Mouse (Mus musculus): ENCODE results near the gene Sbf2. TPM values are rescaled to one million over a fixed set of nuclear protein-coding genes. Genes with fewer than 3 reads are reported as not detected.

Gene Sbf2
- total RNA-seq, 1 experiment from 2014 or later = 2.4 TPM

DNA sequence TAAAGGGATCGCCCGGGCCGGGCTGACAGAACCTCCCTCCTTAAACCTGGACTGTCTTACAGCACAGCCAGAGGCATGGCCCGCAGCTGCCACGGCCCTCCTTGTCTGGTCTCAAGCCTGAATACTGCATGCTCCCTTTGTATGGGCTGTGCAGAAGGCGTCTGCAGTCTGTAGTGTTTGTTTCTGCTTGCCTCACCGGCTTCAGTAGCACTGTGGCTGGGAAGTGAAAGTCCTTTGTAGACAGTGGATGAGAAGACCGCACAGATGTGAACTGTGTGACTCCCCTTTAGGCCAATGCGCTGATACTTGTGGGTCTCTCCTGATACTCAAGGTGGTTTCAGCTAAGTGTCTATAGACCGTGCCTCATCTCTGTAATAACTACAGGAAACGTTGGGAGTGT is 331.9 kb downstream of the Sbf2 start:
- ATAC-seq (replicated peaks in 1 of 2; ENCODE audit: insufficient read depth in 1 of 2, low FRiP score in 2 of 2, low TSS enrichment in 1 of 2, low read depth in 1 of 2, poor library complexity in 2 of 2, severe bottlenecking in 2 of 2) = no peak

DNA sequence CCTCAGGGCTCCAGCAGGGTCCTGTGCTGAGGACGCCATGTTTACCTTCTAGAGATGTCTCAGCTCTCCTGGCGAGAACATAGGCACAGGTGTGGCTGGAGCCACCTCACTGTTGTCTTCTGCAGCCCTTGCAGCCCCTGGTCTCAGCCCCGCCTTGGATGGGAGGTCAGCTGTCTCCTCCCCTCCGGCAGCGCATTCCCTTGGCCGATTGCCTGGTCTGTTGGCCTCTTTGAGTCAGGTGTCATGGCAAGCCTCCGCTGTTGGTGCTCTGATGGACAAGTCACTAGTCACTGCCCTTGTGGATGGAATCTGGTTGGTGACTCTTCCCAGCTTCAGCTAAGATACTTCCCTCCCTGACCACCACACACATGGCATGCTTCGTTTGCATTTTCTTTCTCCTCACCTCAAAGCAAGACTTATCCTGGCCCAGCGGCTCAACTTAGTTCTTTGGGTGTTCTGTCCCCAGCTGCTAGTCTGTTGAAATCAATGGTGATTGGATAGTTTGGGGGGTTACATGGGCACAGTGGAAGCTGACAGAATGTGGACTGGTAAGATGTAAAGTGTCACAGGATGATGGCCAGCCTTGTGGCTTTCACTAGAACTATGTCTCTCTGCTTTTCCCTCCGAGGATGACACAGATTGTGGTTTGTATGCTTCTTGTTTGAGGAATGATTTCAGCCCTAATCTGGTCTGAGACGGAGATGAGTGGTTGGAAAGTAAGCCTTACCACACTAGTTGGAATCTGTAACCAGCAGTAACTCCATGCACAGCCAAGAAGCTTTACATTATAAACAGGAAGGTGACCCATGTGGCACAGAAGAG is 333.1 kb downstream of the Sbf2 start:
- no peak for ATAC-seq (replicated peaks in 1 of 2; ENCODE audit: insufficient read depth in 1 of 2, low FRiP score in 2 of 2, low TSS enrichment in 1 of 2, low read depth in 1 of 2, poor library complexity in 2 of 2, severe bottlenecking in 2 of 2)

DNA sequence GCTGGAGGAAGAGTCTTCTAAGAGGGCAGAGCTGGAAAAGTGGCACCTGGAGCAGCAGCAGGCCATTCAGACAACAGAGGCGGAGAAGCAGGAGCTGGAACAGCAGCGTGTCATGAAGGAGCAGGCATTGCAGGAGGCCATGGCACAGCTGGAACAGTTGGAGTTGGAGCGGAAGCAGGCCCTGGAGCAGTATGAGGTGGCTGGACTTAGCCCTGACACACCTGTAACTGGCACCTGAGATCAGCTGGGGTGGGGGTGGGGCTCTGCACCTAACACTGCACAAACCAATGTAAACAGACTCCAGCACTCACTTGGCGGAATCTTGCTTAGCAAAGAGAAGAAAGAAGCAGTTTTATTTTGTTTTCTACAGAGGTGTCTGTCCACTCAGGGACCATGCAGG is 335.5 kb downstream of the Sbf2 start:
- ATAC-seq (replicated peaks in 1 of 2; ENCODE audit: insufficient read depth in 1 of 2, low FRiP score in 2 of 2, low TSS enrichment in 1 of 2, low read depth in 1 of 2, poor library complexity in 2 of 2, severe bottlenecking in 2 of 2) = no peak

DNA sequence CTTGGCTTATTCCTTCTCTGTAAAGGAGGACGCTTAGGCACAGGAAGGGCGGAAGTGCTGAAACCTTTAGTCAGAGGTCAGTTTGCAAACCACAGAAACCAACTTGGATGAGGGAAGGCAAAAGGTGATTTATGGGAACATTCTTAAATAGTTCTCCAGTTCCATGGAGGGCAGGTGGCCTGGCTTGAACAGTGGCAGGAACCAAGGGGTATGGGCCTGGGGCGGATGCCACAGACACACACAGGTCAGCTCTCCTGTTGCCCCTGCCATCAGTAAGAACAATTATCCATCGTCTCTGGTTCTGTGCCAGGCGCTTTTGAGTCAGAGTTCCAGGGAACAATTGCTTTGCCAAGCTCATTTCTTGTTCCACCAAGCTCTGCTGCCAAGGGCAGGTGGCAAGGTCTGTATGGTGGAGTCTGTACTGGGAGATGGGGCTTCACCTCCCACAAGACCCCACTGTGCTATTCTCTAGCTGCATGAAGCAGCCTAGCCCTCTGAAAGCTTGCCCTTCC is 336.9 kb downstream of the Sbf2 start:
- no peak for ATAC-seq (replicated peaks in 1 of 2; ENCODE audit: insufficient read depth in 1 of 2, low FRiP score in 2 of 2, low TSS enrichment in 1 of 2, low read depth in 1 of 2, poor library complexity in 2 of 2, severe bottlenecking in 2 of 2)

DNA sequence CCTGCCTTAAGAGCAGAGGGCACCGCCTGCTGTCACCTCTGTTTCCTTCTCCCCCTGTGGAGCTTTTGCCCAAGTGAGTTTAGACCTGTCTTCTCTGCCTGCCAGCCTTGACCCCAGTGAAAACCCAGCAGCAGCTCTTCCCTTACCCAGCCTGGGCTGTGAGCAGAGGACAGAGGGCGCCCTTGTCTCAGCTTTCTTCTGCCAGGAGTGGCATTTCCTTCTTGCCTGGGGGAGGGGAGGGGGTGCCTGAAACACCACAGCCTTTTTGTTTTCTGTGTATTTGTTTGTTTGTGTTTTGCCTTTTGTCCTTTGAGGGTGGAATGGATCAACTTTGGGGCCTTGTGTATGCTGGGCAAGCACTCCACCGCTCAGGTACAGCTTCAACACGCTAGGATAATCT is 342.3 kb downstream of the Sbf2 start:
- ATAC-seq (replicated peaks in 1 of 2; ENCODE audit: insufficient read depth in 1 of 2, low FRiP score in 2 of 2, low TSS enrichment in 1 of 2, low read depth in 1 of 2, poor library complexity in 2 of 2, severe bottlenecking in 2 of 2) = no peak

DNA sequence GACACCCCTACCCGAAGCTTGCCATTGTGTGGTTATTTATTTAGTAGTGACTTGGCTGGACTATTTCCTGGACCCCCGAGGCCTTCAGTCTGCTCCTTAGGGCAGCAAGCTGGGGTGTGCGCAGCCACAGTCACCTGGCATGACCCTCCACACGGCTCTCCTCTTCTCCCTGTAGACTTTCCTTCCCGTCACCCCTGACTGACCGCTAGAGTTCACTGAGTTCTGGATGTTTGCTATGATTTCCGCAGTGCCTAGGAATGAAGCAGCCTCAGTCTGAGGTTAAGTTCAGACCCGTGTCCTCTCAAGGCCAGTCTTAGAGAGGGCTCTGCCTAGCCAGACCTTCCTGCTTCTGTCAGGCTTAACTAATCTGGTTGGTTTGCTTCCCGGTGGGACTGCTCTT is 342.9 kb downstream of the Sbf2 start:
- no peak for ATAC-seq (replicated peaks in 1 of 2; ENCODE audit: insufficient read depth in 1 of 2, low FRiP score in 2 of 2, low TSS enrichment in 1 of 2, low read depth in 1 of 2, poor library complexity in 2 of 2, severe bottlenecking in 2 of 2)

DNA sequence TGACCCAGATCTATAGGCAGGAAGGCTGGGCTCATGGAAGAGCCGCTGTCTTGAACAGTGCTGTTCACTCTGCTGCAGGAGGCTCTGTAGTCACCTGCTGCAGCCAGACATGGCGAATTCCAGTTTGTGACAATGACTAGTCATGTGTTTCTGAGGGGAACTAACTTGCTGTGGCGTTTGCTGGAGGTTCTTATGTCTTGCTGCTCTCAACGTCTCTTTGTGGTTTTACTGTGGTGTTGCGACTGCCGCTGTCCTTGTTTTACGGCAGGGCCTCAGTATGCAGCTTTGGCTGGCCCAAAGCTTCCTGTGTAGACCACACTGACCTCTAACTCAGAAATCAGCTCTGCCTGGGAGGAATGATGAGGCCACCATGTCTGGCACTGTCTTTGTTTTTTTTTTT is 344.3 kb downstream of the Sbf2 start:
- peak; percentile 62 to 83 for ATAC-seq (replicated peaks in 1 of 2; ENCODE audit: insufficient read depth in 1 of 2, low FRiP score in 2 of 2, low TSS enrichment in 1 of 2, low read depth in 1 of 2, poor library complexity in 2 of 2, severe bottlenecking in 2 of 2)

DNA sequence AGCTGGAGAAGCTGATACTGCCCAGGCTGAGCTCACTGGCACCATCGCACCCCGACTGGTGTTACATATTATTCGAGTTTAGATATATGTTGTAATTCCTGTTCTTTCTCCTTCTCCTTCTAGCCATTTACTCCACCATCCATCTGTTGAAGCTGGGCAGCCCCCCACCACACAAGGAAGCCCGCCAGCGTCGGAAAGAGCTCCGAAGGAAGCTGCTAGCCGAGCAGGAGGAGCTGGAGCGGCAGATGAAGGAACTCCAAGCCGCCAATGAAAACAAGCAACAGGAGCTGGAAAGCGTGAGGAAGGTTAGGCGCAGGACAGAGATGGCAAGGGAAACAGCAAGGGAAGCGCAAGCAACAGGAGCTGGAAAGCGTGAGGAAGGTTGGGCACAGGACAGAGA is 344.9 kb downstream of the Sbf2 start:
- ATAC-seq (replicated peaks in 1 of 2; ENCODE audit: insufficient read depth in 1 of 2, low FRiP score in 2 of 2, low TSS enrichment in 1 of 2, low read depth in 1 of 2, poor library complexity in 2 of 2, severe bottlenecking in 2 of 2) = no peak

DNA sequence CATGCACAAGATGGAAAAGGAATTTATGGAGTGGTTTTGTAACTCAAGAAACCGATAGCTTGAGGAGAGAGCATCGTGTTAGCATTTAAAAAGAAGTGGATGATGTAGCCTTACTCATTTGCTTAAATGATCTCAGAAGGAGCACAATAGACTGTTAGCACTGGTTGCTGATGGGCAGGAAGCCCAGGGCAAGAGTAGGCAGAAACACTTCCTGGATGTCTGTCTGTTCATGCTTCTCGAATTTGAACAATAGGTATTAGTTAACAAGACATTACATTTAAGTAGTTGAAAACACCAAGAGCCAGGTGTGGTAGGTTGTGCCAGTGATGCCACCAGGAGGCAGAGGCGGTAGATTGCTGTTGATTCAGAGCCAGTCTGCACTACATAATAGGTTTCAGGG is 346.2 kb downstream of the Sbf2 start:
- ATAC-seq (replicated peaks in 1 of 2; ENCODE audit: insufficient read depth in 1 of 2, low FRiP score in 2 of 2, low TSS enrichment in 1 of 2, low read depth in 1 of 2, poor library complexity in 2 of 2, severe bottlenecking in 2 of 2) = no peak

DNA sequence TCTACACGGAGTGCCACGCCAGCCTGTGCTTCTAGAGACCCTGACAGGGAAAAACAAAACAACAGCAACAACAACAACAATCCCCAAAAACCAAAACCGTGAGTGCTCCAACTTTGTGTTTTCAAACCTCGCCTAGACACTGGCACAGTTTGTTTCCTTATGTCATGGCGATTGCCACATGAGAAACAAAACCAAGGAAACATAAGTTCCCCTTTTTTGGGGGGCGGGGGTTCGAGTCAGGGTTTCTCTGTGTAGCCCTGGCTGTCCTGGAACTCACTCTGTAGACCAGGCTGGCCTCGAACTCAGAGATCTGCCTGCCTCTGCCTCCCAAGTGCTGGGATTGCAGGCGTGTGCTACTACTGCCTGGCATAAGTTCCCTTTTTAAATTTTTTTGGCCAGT is 346.7 kb downstream of the Sbf2 start:
- no peak for ATAC-seq (replicated peaks in 1 of 2; ENCODE audit: insufficient read depth in 1 of 2, low FRiP score in 2 of 2, low TSS enrichment in 1 of 2, low read depth in 1 of 2, poor library complexity in 2 of 2, severe bottlenecking in 2 of 2)

DNA sequence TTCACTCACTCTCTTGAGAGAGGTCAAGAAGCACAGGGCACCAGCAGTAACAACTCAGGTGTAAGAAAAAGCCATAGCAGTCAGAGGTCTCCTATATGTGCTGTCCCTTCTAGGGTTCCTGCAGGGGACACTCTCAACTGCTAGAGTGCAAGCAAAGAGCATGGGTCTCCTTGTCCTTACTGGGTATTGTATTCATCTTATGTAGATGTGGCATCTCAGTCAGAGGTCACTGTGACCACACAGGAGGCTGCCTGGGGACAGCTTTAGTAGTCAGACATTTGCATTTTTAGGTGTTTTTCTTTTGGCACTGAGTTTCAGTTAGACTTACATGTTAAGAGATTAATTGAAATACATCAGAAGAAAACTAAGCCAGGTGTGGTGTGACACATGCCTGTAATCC is 347.7 kb downstream of the Sbf2 start:
- ATAC-seq (replicated peaks in 1 of 2; ENCODE audit: insufficient read depth in 1 of 2, low FRiP score in 2 of 2, low TSS enrichment in 1 of 2, low read depth in 1 of 2, poor library complexity in 2 of 2, severe bottlenecking in 2 of 2) = no peak

DNA sequence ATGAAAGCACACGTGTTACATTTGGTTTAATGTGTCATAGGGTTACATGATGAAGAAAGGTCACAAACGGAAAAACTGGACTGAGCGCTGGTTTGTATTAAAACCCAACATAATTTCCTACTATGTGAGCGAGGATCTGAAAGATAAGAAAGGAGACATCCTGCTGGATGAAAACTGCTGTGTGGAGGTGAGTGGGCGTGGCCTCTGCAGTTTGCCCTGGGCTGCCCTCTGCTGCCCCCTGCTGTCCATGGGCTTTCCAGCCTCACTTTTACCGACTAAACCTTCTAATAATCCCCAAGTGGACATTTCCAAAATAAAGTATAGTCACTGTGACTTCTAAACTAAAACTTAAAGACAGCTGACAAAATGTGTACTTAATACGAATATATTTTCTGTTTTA is 348.9 kb downstream of the Sbf2 start:
- ATAC-seq (replicated peaks in 1 of 2; ENCODE audit: insufficient read depth in 1 of 2, low FRiP score in 2 of 2, low TSS enrichment in 1 of 2, low read depth in 1 of 2, poor library complexity in 2 of 2, severe bottlenecking in 2 of 2) = peak; percentile 68 to 88

DNA sequence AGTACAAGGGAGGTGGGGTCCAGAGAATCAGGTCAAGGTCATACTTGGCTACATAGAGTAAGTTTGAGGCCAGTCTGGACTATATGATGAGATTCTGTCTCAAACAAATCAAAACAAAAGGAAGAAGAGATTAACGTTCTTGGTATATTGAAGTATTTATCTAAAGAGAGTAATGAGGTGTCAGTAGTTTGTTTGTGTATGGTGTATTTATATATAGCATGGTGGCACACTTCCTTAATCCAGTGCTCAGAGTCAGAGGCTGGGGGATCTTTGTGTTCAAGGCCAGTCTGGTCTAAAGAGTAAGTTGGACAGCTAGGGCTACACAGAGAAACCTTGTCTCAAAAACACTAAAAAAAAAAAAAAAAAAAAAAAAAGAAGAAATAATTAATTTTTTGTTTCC is 351.2 kb downstream of the Sbf2 start:
- no peak for ATAC-seq (replicated peaks in 1 of 2; ENCODE audit: insufficient read depth in 1 of 2, low FRiP score in 2 of 2, low TSS enrichment in 1 of 2, low read depth in 1 of 2, poor library complexity in 2 of 2, severe bottlenecking in 2 of 2)

DNA sequence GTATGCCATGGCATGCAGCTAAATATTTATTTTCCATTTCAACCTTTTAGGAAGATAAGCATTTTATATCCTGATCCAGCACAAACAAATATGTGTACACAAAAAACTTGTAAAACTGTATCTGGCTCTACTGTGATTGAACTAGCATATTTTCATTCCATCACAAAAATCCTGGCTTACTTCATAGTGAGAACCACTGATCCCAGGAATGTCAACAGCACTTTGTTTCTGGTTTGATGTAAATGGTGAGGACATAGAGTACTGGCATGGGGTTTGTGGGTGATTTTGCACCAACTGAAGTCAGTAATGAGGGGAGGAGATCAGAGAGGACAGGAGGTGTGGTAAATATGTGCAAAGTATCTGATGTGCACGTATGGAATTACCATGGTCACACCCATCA is 352.1 kb downstream of the Sbf2 start:
- ATAC-seq (replicated peaks in 1 of 2; ENCODE audit: insufficient read depth in 1 of 2, low FRiP score in 2 of 2, low TSS enrichment in 1 of 2, low read depth in 1 of 2, poor library complexity in 2 of 2, severe bottlenecking in 2 of 2) = no peak

DNA sequence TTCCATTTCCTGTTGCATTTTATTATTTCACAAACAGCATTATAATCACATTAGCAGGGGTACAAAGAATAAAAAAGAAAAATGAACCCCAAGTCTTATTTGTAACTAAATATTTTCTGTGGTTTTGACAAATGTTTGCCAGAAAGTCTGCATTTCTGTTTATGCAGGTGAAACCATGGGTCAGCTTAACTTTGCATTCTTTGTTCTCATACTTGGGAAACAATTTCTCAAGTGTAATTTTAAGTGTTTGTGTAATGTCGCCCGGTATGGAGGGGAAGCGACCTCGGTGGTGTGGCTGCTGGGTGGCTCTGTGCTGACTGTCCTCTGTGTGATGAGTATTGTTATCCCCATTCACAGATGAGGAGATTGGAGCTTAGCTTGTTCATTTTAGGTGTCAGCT is 352.9 kb downstream of the Sbf2 start:
- ATAC-seq (replicated peaks in 1 of 2; ENCODE audit: insufficient read depth in 1 of 2, low FRiP score in 2 of 2, low TSS enrichment in 1 of 2, low read depth in 1 of 2, poor library complexity in 2 of 2, severe bottlenecking in 2 of 2) = no peak

DNA sequence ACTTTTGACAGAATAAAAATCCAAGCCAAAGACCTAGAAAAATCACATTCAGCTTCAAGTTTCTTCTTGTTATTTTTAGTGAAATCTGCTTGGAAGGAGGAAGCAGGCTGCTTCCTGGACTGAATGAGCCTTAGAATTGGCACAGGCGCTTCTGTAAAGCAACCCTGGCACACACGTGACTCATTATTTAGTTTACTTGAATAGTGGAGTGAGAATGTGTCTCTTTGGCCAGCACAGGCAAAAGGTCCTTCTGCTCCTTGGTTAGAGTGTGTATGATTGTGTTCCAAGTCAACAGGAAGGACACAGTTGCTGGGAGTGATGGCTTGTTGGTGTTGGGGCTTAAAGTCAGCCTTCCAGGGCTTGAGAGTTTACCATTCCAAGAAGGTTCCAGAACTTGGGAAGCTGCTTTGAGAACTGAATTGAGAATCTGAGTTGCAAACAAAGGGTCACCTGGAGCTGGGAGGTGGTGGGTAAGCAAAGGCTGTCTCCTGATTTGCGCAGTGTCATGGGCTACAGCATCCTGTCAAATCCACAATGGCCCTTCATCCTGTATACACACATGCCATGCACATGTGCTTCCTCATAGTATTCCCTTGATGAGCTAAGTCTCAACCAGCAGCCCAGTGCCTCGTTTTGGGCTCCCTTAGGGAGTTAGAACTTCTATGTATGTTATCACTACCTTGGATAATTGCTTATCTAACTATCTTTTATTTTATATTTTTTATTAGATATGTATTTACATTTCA is 354.6 kb downstream of the Sbf2 start:
- peak; percentile 65 to 81 for ATAC-seq (replicated peaks in 1 of 2; ENCODE audit: insufficient read depth in 1 of 2, low FRiP score in 2 of 2, low TSS enrichment in 1 of 2, low read depth in 1 of 2, poor library complexity in 2 of 2, severe bottlenecking in 2 of 2)

DNA sequence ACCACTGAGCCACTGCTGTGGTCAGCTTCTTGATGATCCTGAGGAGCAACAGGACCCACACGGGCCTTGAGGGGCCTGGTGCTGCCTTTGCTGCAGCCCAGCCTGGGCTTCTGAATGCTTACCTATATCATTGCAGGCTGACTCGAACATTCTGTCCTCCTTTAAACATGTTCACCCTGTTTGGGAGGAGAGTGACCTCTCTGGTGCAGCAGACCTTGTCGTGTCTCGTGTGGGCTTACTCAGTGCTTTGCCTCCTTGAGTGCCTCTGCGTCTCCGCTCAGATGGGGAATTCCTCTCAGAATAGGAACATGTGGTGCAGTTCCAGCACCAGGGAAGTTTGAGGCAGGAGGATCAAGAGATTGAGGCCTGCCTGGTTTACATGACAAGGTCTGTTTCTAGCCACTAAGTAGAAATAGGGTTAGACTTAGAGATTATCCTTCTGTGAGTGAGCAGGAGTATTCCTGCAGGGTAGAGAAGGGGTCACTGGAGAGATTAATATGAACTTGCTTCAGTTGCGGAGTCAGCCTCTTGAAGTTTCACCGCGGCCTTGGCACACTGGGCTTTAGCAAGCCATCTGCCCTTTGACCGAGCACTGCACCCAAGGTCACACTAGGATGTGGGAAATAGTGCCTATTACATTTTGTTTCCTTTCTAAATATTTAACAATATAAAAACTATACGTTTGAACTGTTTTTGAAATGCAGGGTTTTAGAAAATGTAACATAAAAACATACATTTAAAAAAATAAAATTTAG is 356.3 kb downstream of the Sbf2 start:
- no peak for ATAC-seq (replicated peaks in 1 of 2; ENCODE audit: insufficient read depth in 1 of 2, low FRiP score in 2 of 2, low TSS enrichment in 1 of 2, low read depth in 1 of 2, poor library complexity in 2 of 2, severe bottlenecking in 2 of 2)

Data from hematopoietic stem cell, adult 5-6 weeks (primary cell).